Mouse (Mus musculus): ENCODE results near the gene C1qb.

DNA sequence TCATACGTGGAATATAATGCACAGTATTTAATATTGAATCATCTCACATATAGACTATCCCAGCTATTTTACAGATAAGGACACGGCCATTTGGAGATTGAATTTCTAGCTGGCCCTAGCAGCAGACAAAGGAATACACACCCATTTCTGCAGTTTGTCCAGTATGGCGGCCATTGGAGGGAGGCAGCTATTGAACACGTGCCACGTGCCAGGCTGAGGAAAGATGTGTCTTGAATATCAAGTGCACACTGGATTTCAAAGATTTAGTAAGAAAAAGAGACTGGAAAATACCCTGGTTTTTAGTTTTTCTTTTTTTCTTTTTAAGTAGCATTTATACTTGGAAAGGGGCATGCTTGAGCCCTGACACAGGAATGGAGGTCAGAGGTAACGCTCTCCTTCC lies 38.8 kb downstream of the C1qb start:
- TF ChIP-seq POLR2A (IDR thresholded peaks at IDR 0.05; ENCODE audit: control insufficient read depth, extremely low read depth, insufficient read depth, low read length, poor library complexity) (no peak), CTCF (IDR thresholded peaks at IDR 0.05; ENCODE audit: borderline replicate concordance, control insufficient read depth, extremely low read depth, insufficient read depth, low read length, poor library complexity) (no peak)
